Comparison of ENCODE assay signal across 8 mouse cellular contexts in genomic region chr13:92580220-92581043, GRCm38 (mm10). TPM values are rescaled to one million over a fixed set of nuclear protein-coding genes. Genes with fewer than 3 reads are reported as not detected.
DNase-seq lines count a peak whose midpoint lies in the region; ATAC-seq and TF ChIP-seq lines count a peak whose summit lies in the region.

No protein-coding gene starts in this region.

- no peak overlapping the region for H3K9ac ChIP-seq in limb, embryonic 13.5 days
- H3K9ac ChIP-seq in neural tube, embryonic 11.5 days (ENCODE audit: low read length): no peak overlapping the region
- H3K9ac ChIP-seq in stomach, postnatal 0 days (ENCODE audit: low read length): no peak overlapping the region

- no peak overlapping the region for H3K4me2 ChIP-seq in limb, embryonic 13.5 days (replicated peaks)
- no peak overlapping the region for H3K4me2 ChIP-seq in neural tube, embryonic 11.5 days (ENCODE audit: low read depth)
- H3K4me2 ChIP-seq in stomach, postnatal 0 days (replicated peaks; ENCODE audit: low read depth): no peak overlapping the region

- H3K36me3 ChIP-seq in embryonic facial prominence, embryonic 10.5 days (replicated peaks): no peaks in the 10 kb centered on the region
- H3K36me3 ChIP-seq in limb, embryonic 13.5 days: no peaks in the 10 kb centered on the region
- no peaks in the 10 kb centered on the region for H3K36me3 ChIP-seq in neural tube, embryonic 11.5 days (ENCODE audit: control insufficient read depth, insufficient read depth, low read length)
- no peaks in the 10 kb centered on the region for H3K36me3 ChIP-seq in stomach, postnatal 0 days (ENCODE audit: control insufficient read depth, insufficient read depth, low read length)

- peaks cover 4% of the 10 kb centered on the region; the same call in 1 of the 2 replicates for H3K4me1 ChIP-seq in embryonic facial prominence, embryonic 10.5 days
- H3K4me1 ChIP-seq in limb, embryonic 13.5 days: no peaks in the 10 kb centered on the region
- H3K4me1 ChIP-seq in neural tube, embryonic 11.5 days (ENCODE audit: control insufficient read depth, insufficient read depth, low read length): no peaks in the 10 kb centered on the region
- H3K4me1 ChIP-seq in stomach, postnatal 0 days (replicated peaks; ENCODE audit: control insufficient read depth, insufficient read depth): no peaks in the 10 kb centered on the region

- 48% methylated on average over 10 of the region's 10 CpGs for whole genome bisulfite sequencing in embryonic facial prominence, embryonic 10.5 days
- WGBS in limb, embryonic 13.5 days: 38% methylated on average over 10 of the region's 10 CpGs
- WGBS in neural tube, embryonic 11.5 days: 40% methylated on average over 10 of the region's 10 CpGs
- 16% methylated on average over 10 of the region's 10 CpGs for WGBS in stomach, postnatal 0 days

- no peak for TF ChIP-seq EP300 in stomach, postnatal 0 days (optimal IDR thresholded peaks at IDR 0.05)

- peak; percentile 57; the same call in 1 of the 2 replicates for ATAC-seq in limb, embryonic 13.5 days (ENCODE audit: low FRiP score, low read depth)
- ATAC-seq in neural tube, embryonic 11.5 days (ENCODE audit: insufficient read depth, low FRiP score, low TSS enrichment): peak; percentile 48; the same call in 1 of the 2 replicates
- peak; percentile 58; the same call in 1 of the 2 replicates for ATAC-seq in stomach, postnatal 0 days (ENCODE audit: low FRiP score, low TSS enrichment)

- TF ChIP-seq CTCF in stomach, postnatal 0 days (IDR thresholded peaks at IDR 0.05; ENCODE audit: low read depth): peak; percentile 89

- H3K9me3 ChIP-seq in embryonic facial prominence, embryonic 10.5 days: no peaks in the 10 kb centered on the region
- H3K9me3 ChIP-seq in limb, embryonic 13.5 days: no peaks in the 10 kb centered on the region
- no peaks in the 10 kb centered on the region for H3K9me3 ChIP-seq in neural tube, embryonic 11.5 days (ENCODE audit: control insufficient read depth, low read length)
- H3K9me3 ChIP-seq in stomach, postnatal 0 days (ENCODE audit: control insufficient read depth, low read length): no peaks in the 10 kb centered on the region

- no peak overlapping the region for H3K27ac ChIP-seq in embryonic facial prominence, embryonic 10.5 days (replicated peaks)
- H3K27ac ChIP-seq in limb, embryonic 13.5 days: no peak overlapping the region
- no peak overlapping the region for H3K27ac ChIP-seq in neural tube, embryonic 11.5 days (ENCODE audit: low read depth, low read length)
- no peak overlapping the region for H3K27ac ChIP-seq in stomach, postnatal 0 days (replicated peaks)

- H3K4me3 ChIP-seq in embryonic facial prominence, embryonic 10.5 days: no peak overlapping the region
- no peak overlapping the region for H3K4me3 ChIP-seq in limb, embryonic 13.5 days
- H3K4me3 ChIP-seq in neural tube, embryonic 11.5 days (ENCODE audit: low read depth, low read length): no peak overlapping the region
- H3K4me3 ChIP-seq in stomach, postnatal 0 days (ENCODE audit: low read depth, low read length): no peak overlapping the region

- DNase-seq in 416B (ENCODE audit: low read depth): peak; percentile 64
- DNase-seq in adrenal gland, adult 2 months: peak; percentile 81
- peak; percentile 68 for DNase-seq in embryonic facial prominence, embryonic 10.5 days (ENCODE audit: low spot score)
- peak; percentile 31 to 73 for DNase-seq in heart, adult 9 months (ENCODE audit: low spot score in 2 of 2)
- DNase-seq in kidney, adult 9 months: peak; percentile 76
- peak; percentile 66 for DNase-seq in neural tube, embryonic 11.5 days (ENCODE audit: low spot score)
- peak; percentile 75 for DNase-seq in stomach, postnatal 0 days (ENCODE audit: low spot score)

- H3K27me3 ChIP-seq in embryonic facial prominence, embryonic 10.5 days (replicated peaks; ENCODE audit: low read depth, poor library complexity, severe bottlenecking): no peaks in the 10 kb centered on the region
- H3K27me3 ChIP-seq in limb, embryonic 13.5 days: no peaks in the 10 kb centered on the region
- no peaks in the 10 kb centered on the region for H3K27me3 ChIP-seq in neural tube, embryonic 11.5 days (ENCODE audit: control insufficient read depth, insufficient read depth, low read length)
- H3K27me3 ChIP-seq in stomach, postnatal 0 days (ENCODE audit: control insufficient read depth, insufficient read depth, low read length): no peaks in the 10 kb centered on the region

RNA-seq across cellular contexts. Expression of gene Spz1, which starts 4.5 kb away (rescaled TPM):
- total RNA-seq in adrenal gland, adult 2 months (2021): not detected
- not detected in 2 replicates for polyA plus RNA-seq in adrenal gland, adult 2 months (2012; rRNA removed)
- polyA plus RNA-seq in embryonic facial prominence, embryonic 10.5 days (2016; fragmentation: Nextera tagmentation; extraction: Ambion mirVana): not detected in 2 replicates
- not detected in 2 replicates for polyA plus RNA-seq in limb, embryonic 13.5 days (2015; fragmentation: Nextera tagmentation; extraction: Ambion mirVana)
- not detected in 2 replicates for polyA plus RNA-seq in neural tube, embryonic 11.5 days (2014; fragmentation: Nextera tagmentation; extraction: Ambion mirVana)
- polyA plus RNA-seq in stomach, postnatal 0 days (2015; fragmentation: Nextera tagmentation; extraction: Ambion mirVana): not detected in 2 replicates

RNA-seq across cellular contexts. Expression of gene Serinc5, which starts 30.5 kb away (rescaled TPM):
- total RNA-seq in adrenal gland, adult 2 months (2021): 100 to 1,000 TPM in 1 of 2 experiments, 10 to 100 TPM in 1; 39.4 to 119 TPM
- 20.0 and 38.6 TPM in 2 replicates for polyA plus RNA-seq in adrenal gland, adult 2 months (2012; rRNA removed)
- 11.6 TPM in 2 replicates for polyA plus RNA-seq in embryonic facial prominence, embryonic 10.5 days (2016; fragmentation: Nextera tagmentation; extraction: Ambion mirVana)
- polyA plus RNA-seq in limb, embryonic 13.5 days (2015; fragmentation: Nextera tagmentation; extraction: Ambion mirVana): 7.8 and 10.5 TPM in 2 replicates
- 18.0 and 21.0 TPM in 2 replicates for polyA plus RNA-seq in neural tube, embryonic 11.5 days (2014; fragmentation: Nextera tagmentation; extraction: Ambion mirVana)
- polyA plus RNA-seq in stomach, postnatal 0 days (2015; fragmentation: Nextera tagmentation; extraction: Ambion mirVana): 14.5 and 16.0 TPM in 2 replicates

RNA-seq across cellular contexts. Expression of gene Zfyve16, which starts 49.8 kb away (rescaled TPM):
- total RNA-seq in adrenal gland, adult 2 months (2021): 10 to 100 TPM; 22.1 to 25.1 TPM
- 1.0 and 1.1 TPM in 2 replicates for polyA plus RNA-seq in adrenal gland, adult 2 months (2012; rRNA removed)
- polyA plus RNA-seq in embryonic facial prominence, embryonic 10.5 days (2016; fragmentation: Nextera tagmentation; extraction: Ambion mirVana): 11.7 and 12.2 TPM in 2 replicates
- polyA plus RNA-seq in limb, embryonic 13.5 days (2015; fragmentation: Nextera tagmentation; extraction: Ambion mirVana): 13.5 and 13.7 TPM in 2 replicates
- polyA plus RNA-seq in neural tube, embryonic 11.5 days (2014; fragmentation: Nextera tagmentation; extraction: Ambion mirVana): 13.4 and 14.7 TPM in 2 replicates
- 3.9 and 4.2 TPM in 2 replicates for polyA plus RNA-seq in stomach, postnatal 0 days (2015; fragmentation: Nextera tagmentation; extraction: Ambion mirVana)
